Mouse (Mus musculus) urinary bladder, postnatal 25 days (tissue): ENCODE results near the gene Ankrd66.
A peak's percentile ranks its signal among the peaks of the same experiment; 100 is the strongest.

ENCODE experiments used
- DNase-seq: peaks from one replicate; pipeline ENCODE4 v3.0.0; 2022; ENCODE audit warnings: low spot score

The Ankrd66 gene

GRCm38 (mm10) chr17:43543539-43543938, at the start of gene Ankrd66:
Gene Ankrd66, minus strand, starts transcription at chr17:43543639.
- DNase-seq: no peak

GRCm38 (mm10) chr17:43592296-43593291, 49.2 kb upstream of the Ankrd66 start:
- DNase-seq: no peak

DNA sequence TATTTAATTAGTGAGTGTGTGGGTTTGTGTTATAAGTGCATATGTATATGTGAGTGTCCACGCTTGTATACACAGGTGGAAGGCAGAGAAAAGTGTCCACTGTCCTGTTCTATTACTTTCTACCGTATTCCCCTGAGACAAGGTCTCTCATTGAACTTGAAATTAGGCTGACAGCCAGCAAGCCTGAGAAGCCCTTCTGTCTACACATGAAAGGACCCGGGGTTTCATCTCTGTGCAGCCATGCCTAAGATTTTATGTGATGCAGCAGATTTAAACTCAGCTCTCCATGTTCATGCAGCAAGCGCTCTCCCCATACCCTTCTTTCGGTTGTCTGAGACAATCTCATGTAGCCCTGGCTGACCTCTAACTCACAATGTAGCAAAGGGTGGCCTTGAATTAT, 47.1 kb upstream of the Ankrd66 start:
- DNase-seq: no peak

- DNase-seq: no peak
These were observed 46.3 kb upstream of the Ankrd66 start for GRCm38 (mm10) chr17:43589750-43590149.

- DNase-seq: no peak
These were observed 43.8 kb upstream of the Ankrd66 start for GRCm38 (mm10) chr17:43587278-43587677.

- no peak for DNase-seq
These were observed 41.3 kb upstream of the Ankrd66 start for GRCm38 (mm10) chr17:43584771-43585170.

DNA sequence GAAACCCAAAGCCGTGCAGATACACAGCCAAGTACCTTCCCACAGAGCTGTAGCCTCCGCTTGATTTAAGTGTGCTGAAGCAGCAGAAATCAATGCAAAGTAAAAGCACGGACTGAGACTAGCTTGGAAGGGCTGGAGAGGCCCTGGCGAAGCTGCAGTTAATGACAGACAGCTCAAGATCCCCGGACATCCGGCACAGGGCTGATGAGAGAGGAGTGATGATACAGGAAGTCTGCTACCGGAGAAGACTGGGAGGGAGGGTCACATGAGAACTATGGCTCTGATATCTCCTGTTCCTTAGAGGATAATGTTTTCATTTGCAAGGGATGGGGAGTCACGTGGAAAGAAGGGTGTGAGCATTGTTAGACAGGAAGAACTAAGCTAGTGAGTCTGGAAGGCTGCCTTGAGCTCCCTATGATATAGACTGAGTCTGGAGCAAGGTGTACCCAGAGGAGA, 37.6 kb upstream of the Ankrd66 start:
- no peak for DNase-seq

GRCm38 (mm10) chr17:43580456-43580855, 37.0 kb upstream of the Ankrd66 start:
- no peak for DNase-seq

- DNase-seq: no peak
These were observed 30.2 kb upstream of the Ankrd66 start for GRCm38 (mm10) chr17:43573624-43574073.

- no peak for DNase-seq
These were observed 25.8 kb upstream of the Ankrd66 start for GRCm38 (mm10) chr17:43569287-43569686.

DNA sequence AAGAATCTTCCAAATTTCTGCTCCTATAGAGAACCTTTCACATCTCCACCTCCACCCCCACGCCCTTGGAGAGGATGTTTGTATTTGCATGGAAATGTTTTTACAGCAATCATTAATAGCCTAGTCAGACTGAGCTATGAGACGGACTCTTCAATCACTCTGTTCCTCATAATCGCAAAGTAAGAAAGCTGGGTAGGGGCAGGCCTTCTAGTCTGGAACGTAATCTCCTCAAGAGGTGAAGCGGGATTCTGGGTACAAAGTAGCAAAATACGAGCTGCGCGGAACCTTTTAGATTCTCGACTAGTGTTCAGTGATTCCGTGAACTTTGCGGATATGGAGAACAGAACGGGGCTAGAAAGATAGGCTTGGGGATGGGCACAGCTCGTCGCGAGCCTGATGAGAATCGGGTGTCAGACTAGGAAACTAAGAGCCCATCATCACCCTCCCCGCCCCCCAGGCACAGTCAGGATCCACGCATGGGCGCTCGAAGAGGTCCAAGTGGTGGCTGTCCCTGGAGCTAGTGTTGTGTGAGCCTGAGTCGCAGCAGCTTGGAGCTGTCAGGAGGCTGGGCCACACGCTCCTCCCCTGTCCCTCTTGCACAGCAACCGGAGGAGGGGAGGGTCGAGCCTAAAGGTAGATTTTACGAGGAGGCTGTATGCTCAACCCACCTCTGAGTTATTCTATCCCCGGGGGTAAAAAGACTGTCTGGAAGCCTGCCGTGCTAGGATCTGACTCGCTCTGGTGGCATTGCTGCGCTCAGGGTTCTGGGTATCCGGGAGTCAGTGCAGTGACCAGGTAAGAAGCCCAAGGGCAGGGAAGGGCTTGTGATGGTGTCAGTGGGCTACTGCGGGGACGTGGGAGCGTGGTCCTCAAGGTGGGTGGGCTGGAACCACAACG, 24.8 kb upstream of the Ankrd66 start, which contains the start of gene Pla2g7:
Gene Pla2g7 (plus strand): TSS at position 107 of the 897 bp plus-strand sequence.
- DNase-seq: peak; percentile 33

- DNase-seq: no peak
These were observed 24.2 kb upstream of the Ankrd66 start for GRCm38 (mm10) chr17:43567593-43567991.

GRCm38 (mm10) chr17:43563192-43563987, 20.0 kb upstream of the Ankrd66 start:
- no peak for DNase-seq

DNA sequence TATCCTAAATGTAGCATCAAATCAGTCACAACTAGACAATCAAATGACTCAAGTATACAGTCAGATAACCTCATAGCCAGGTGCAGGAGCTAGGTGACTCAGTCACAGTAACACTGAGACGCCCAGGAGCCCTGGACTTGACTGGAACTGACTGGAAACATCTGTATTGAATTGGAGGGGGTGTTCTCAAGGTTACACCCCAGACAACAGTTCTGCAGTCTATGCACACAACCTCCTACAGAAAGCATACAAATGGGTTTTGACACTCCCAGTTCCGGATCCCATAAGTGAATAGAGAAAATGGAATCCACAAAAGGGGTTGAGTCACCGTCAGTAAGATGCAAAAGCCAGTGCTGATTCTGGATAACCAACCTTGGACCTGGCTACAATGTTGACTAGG, 15.2 kb upstream of the Ankrd66 start:
- DNase-seq: no peak

DNA sequence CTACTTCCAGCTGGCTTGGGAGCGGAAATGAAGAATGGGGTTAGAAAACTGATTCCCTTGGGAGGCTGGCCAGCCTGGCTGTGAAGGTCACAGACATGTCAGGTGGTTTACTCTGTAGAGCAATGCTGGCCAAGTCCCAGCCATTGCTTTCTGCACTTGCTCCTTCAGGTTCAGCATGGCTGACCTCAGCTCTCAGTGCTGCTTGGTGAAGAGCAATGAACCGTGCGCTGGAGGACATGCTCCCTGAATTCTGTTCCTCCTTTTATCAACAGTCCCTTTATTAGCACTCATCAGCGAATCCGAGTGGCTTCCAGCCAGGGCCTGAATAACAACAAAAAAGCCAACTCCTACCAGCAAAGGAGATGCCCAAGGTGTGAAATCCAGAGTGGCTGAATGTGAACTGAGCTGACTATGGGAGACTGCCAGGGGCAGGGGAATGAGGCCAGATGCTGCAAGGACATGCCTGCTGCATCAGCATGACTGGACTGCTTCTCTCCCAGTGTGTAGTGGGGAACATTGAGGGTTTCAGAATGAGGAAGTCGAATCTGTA, 14.2 kb upstream of the Ankrd66 start:
- no peak for DNase-seq

DNA sequence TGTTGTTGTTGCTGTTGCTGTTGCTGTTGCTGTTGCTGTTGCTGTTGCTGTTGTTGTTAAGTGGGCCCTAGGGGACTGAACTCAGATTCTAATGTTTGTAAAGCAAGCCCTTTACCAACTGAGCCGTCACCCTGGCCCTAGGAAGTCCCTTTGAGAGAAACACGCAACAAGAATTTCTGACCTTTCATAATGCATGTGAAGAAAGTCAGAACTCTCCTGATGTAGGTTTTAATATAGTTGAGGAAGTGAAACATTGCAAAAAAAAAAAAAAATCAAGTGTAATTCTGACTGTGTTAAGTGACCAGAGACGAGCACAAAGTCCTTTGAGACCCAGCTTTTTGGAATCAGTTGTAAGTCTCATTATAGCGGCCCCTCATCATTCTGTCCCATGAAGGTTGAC, 13.7 kb upstream of the Ankrd66 start:
- DNase-seq: no peak

DNA sequence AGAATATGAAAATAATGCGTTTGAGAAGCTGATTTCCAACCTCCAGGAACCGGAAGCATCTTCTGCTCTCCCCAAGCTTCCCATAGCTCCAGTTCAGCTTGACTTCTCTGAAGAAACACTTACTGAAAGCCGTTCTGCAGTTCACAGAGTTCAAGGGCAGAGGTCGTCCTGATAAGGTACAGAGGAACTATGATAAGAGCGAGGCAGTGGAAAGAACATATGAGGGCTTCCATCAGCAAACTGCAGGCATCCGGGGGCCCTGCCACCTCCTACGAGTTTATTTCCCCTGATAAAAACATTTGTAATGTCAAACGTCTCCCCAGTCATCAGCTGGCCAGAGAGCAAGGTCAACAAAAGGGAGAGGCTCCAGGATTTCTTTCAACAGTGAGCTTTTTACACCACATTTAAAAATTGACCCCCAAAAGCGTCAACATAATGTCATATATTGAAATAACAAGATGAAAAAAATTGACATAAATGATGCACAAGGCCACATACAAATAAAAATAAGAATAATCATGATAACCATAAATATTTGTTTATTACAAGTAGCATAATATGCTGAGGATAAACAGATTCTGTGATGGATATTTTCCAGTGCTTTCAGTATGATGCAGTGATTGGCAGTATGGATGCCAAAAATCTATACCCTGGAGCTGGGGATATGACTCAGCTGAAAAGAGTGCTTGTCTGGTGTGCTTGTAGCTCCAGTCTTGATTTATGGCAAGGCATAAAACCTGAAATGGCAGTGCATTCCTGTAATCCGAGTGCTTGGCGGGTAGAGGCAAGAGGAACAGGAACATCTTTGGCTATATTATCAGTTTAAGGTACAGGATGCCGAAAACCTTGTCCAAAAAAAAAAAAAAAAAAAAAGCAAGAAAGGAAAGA, 11.3 kb upstream of the Ankrd66 start:
- DNase-seq: no peak

DNA sequence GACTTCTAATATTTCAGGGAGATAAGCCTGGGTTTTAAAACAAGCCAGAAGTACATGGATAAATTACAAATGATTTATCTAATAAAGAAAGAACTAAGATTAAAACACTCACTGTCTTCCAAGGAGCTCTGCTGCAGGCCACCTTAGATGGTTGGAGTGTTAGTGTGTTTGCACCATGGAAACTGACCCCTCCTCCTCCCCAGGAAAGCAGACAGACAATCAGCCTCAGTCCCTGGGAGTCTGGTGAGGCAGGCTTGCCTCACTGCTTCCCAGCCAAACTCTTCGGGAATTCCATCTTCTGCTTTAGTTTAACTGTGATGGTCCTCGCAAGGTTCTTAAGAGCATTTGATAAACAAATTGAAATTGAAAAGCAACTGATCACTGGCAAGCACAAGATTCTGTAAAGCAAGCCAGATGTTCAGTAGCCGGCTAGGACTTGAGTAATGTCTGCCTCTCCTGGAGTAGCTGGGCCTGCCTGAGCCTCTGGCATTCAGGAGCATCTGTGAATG, 7.7 kb upstream of the Ankrd66 start:
- no peak for DNase-seq

- no peak for DNase-seq
These were observed 601 bp upstream of the Ankrd66 start for GRCm38 (mm10) chr17:43544040-43544439.

- DNase-seq: no peak
These were observed 4.7 kb downstream of the Ankrd66 start for GRCm38 (mm10) chr17:43538767-43539166.
